In the genomic region with DNA sequence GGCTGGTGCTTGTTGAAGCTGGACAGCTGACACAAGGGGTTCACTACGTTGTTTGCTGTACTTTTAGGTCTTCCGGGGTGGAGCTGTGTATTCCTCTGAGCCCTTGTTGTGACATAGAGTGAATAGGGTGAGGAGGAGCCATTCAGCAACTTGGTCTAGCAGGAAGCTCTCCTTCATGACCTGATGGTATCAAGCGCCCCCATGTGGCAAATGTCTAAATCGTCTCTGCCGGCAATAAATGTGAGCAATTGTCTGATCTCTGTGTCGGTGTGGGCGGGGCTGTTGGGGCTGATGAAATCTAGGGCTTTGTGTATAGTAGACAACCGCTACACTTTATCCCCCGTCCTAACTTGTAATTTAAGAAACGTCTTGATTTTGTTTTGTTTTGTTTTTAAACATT, we compare ENCODE assay signal across 8 mouse cellular contexts.
DNase-seq lines count a peak whose midpoint lies in the region; ATAC-seq and TF ChIP-seq lines count a peak whose summit lies in the region.

No protein-coding gene starts in this region.

- H3K4me3 ChIP-seq in embryonic facial prominence, embryonic 14.5 days (ENCODE audit: low read depth, low read length) = no peak overlapping the region
- H3K4me3 ChIP-seq in heart, adult 2 months = no peak overlapping the region
- no peak overlapping the region for H3K4me3 ChIP-seq in kidney, adult 2 months (ENCODE audit: insufficient read depth, low read depth, low read length)
- no peak overlapping the region for H3K4me3 ChIP-seq in limb, embryonic 12.5 days (replicated peaks)
- no peak overlapping the region for H3K4me3 ChIP-seq in midbrain, embryonic 16.5 days (ENCODE audit: low read depth, low read length)
- H3K4me3 ChIP-seq in spleen, adult 2 months (ENCODE audit: extremely low read depth, insufficient read depth, insufficient read length) = no peak overlapping the region

- H3K36me3 ChIP-seq in embryonic facial prominence, embryonic 14.5 days (ENCODE audit: control insufficient read depth, insufficient read depth, low read length) = no peaks in the 10 kb centered on the region
- H3K36me3 ChIP-seq in heart, adult 2 months (ENCODE audit: control insufficient read depth, insufficient read depth, low read length) = no peaks in the 10 kb centered on the region
- no peaks in the 10 kb centered on the region for H3K36me3 ChIP-seq in kidney, adult 2 months (ENCODE audit: control insufficient read depth, insufficient read depth, low read length)
- H3K36me3 ChIP-seq in limb, embryonic 12.5 days = no peaks in the 10 kb centered on the region
- H3K36me3 ChIP-seq in midbrain, embryonic 16.5 days (ENCODE audit: control insufficient read depth, insufficient read depth, low read length) = no peaks in the 10 kb centered on the region
- no peaks in the 10 kb centered on the region for H3K36me3 ChIP-seq in spleen, adult 2 months (ENCODE audit: control insufficient read depth, insufficient read depth, low read length)

- intact Hi-C loops in heart, adult 2 months (cut with DNase I) = loop anchor here (1.0 to 2.0 kb wide), 4 partner anchors 16 to 318 kb away; no protein-coding TSS in a partner anchor

- DNase-seq in 3T3-L1 (ENCODE audit: low read depth, low spot score) = peak; percentile 100
- DNase-seq in adrenal gland, postnatal 4 days (ENCODE audit: low spot score in 2 of 2) = peak; percentile 60 to 81
- DNase-seq in embryonic facial prominence, embryonic 14.5 days (ENCODE audit: low spot score) = peak; percentile 94
- DNase-seq in heart, adult 2 months = peak; percentile 86 to 87
- peak; percentile 90 for DNase-seq in kidney, adult 2 months
- DNase-seq in spleen, adult 2 months (ENCODE audit: low read depth in 1 of 2, low spot score in 2 of 2) = peak; percentile 79 to 80

- H3K79me2 ChIP-seq in heart, adult 2 months (replicated peaks; ENCODE audit: control insufficient read depth, insufficient read depth, low read length) = no peaks in the 10 kb centered on the region

- H3K9ac ChIP-seq in embryonic facial prominence, embryonic 14.5 days (ENCODE audit: low read depth, low read length) = no peak overlapping the region
- H3K9ac ChIP-seq in heart, adult 2 months (ENCODE audit: low read depth, low read length) = peak overlapping the region; percentile 28; the same call in 1 of the 2 replicates
- no peak overlapping the region for H3K9ac ChIP-seq in limb, embryonic 12.5 days (replicated peaks)
- H3K9ac ChIP-seq in midbrain, embryonic 16.5 days (ENCODE audit: low read depth, low read length) = no peak overlapping the region

- 0 out of 2 replicates have a peak, but pooled peaks have one; percentile 13 for TF ChIP-seq POLR2A in heart, adult 2 months (IDR thresholded peaks at IDR 0.05; ENCODE audit: insufficient read depth, low read depth, low read length)
- no peak for TF ChIP-seq POLR2A in kidney, adult 2 months (IDR thresholded peaks at IDR 0.05; ENCODE audit: low read depth, low read length)
- no peak for TF ChIP-seq POLR2A in spleen, adult 2 months (IDR thresholded peaks at IDR 0.05; ENCODE audit: low read depth, low read length)

- TF ChIP-seq CTCF in heart, adult 2 months (IDR thresholded peaks at IDR 0.05) = peak; percentile 92
- peak; percentile 89 for TF ChIP-seq CTCF in kidney, adult 2 months (conservative IDR thresholded peaks at IDR 0.05; ENCODE audit: insufficient read depth, insufficient read length, low read depth, low read length)
- TF ChIP-seq CTCF in spleen, adult 2 months (IDR thresholded peaks at IDR 0.05; ENCODE audit: extremely low read depth, insufficient read depth, insufficient read length, insufficient replicate concordance) = peak; percentile 68; the same call in 1 of the 2 replicates

- H3K27ac ChIP-seq in embryonic facial prominence, embryonic 14.5 days (replicated peaks; ENCODE audit: low read depth, low read length) = no peak overlapping the region
- H3K27ac ChIP-seq in heart, adult 2 months = no peak overlapping the region
- H3K27ac ChIP-seq in kidney, adult 2 months (ENCODE audit: insufficient read depth, low read depth, low read length) = no peak overlapping the region
- no peak overlapping the region for H3K27ac ChIP-seq in limb, embryonic 12.5 days
- no peak overlapping the region for H3K27ac ChIP-seq in midbrain, embryonic 16.5 days (ENCODE audit: low read length)
- H3K27ac ChIP-seq in spleen, adult 2 months (ENCODE audit: insufficient read depth, low read length) = no peak overlapping the region

- peak overlapping the region; percentile 10 for H3K4me2 ChIP-seq in embryonic facial prominence, embryonic 14.5 days (ENCODE audit: low read depth, low read length)
- H3K4me2 ChIP-seq in limb, embryonic 12.5 days = no peak overlapping the region
- H3K4me2 ChIP-seq in midbrain, embryonic 16.5 days (ENCODE audit: low read length) = peak overlapping the region; percentile 44

- no peaks in the 10 kb centered on the region for H3K4me1 ChIP-seq in embryonic facial prominence, embryonic 14.5 days (ENCODE audit: control insufficient read depth, insufficient read depth, low read length)
- H3K4me1 ChIP-seq in heart, adult 2 months (ENCODE audit: control insufficient read depth, insufficient read depth, low read length) = peaks cover 2% of the 10 kb centered on the region
- peaks cover 2% of the 10 kb centered on the region; the same call in 1 of the 2 replicates for H3K4me1 ChIP-seq in kidney, adult 2 months (ENCODE audit: control insufficient read depth, insufficient read depth, low read length)
- H3K4me1 ChIP-seq in limb, embryonic 12.5 days (replicated peaks) = no peaks in the 10 kb centered on the region
- H3K4me1 ChIP-seq in midbrain, embryonic 16.5 days (ENCODE audit: control insufficient read depth, insufficient read depth, low read length) = peaks cover 5% of the 10 kb centered on the region
- no peaks in the 10 kb centered on the region for H3K4me1 ChIP-seq in spleen, adult 2 months (ENCODE audit: control insufficient read depth, insufficient read depth, insufficient read length)

- no peaks in the 10 kb centered on the region for H3K27me3 ChIP-seq in embryonic facial prominence, embryonic 14.5 days (replicated peaks; ENCODE audit: control insufficient read depth, insufficient read depth, low read length)
- H3K27me3 ChIP-seq in heart, adult 2 months (ENCODE audit: control insufficient read depth, insufficient read depth, low read length) = no peaks in the 10 kb centered on the region
- H3K27me3 ChIP-seq in kidney, adult 2 months (replicated peaks; ENCODE audit: control insufficient read depth, insufficient read depth, low read length) = no peaks in the 10 kb centered on the region
- no peaks in the 10 kb centered on the region for H3K27me3 ChIP-seq in limb, embryonic 12.5 days
- no peaks in the 10 kb centered on the region for H3K27me3 ChIP-seq in midbrain, embryonic 16.5 days (ENCODE audit: control insufficient read depth, insufficient read depth, low read depth, low read length)
- H3K27me3 ChIP-seq in spleen, adult 2 months (ENCODE audit: control insufficient read depth, insufficient read depth, low read length) = no peaks in the 10 kb centered on the region; the same call in 1 of the 2 replicates

- WGBS in embryonic facial prominence, embryonic 14.5 days = 1% methylated on average over 10 of the region's 10 CpGs
- 1% methylated on average over 10 of the region's 10 CpGs for WGBS in heart, adult 2 months
- 1% methylated on average over 10 of the region's 10 CpGs for WGBS in kidney, adult 2 months
- 5% methylated on average over 10 of the region's 10 CpGs for WGBS in limb, embryonic 12.5 days
- 2% methylated on average over 10 of the region's 10 CpGs for WGBS in midbrain, embryonic 16.5 days
- WGBS in spleen, adult 2 months = 1% methylated on average over 10 of the region's 10 CpGs

- ATAC-seq in embryonic facial prominence, embryonic 14.5 days (ENCODE audit: low read depth) = peak; percentile 89
- peak; percentile 61; the same call in 1 of the 2 replicates for ATAC-seq in limb, embryonic 12.5 days (ENCODE audit: insufficient number of reproducible peaks, insufficient read depth, low FRiP score, low TSS enrichment, low read depth)
- ATAC-seq in midbrain, embryonic 16.5 days = peak; percentile 89

- peak; percentile 86; the same call in 1 of the 2 replicates for TF ChIP-seq EP300 in heart, adult 2 months (IDR thresholded peaks at IDR 0.05; ENCODE audit: insufficient read depth, low read depth, low read length)

- no peaks in the 10 kb centered on the region for H3K9me3 ChIP-seq in embryonic facial prominence, embryonic 14.5 days (ENCODE audit: control insufficient read depth, low read length)
- H3K9me3 ChIP-seq in limb, embryonic 12.5 days = no peaks in the 10 kb centered on the region
- no peaks in the 10 kb centered on the region for H3K9me3 ChIP-seq in midbrain, embryonic 16.5 days (replicated peaks; ENCODE audit: control insufficient read depth, low read length, poor library complexity, severe bottlenecking)
